Mouse (Mus musculus) liver, adult (tissue): Measurements from ENCODE around the gene Vtcn1.

Experiments
- GATA4 ChIP-seq: IDR thresholded peaks from 2 replicates; pipeline ENCODE4 v1.6.1; 2014; ENCODE audit warnings: mild to moderate bottlenecking, low read length; ENCODE audit not compliant: insufficient replicate concordance

Vtcn1 gene

DNA sequence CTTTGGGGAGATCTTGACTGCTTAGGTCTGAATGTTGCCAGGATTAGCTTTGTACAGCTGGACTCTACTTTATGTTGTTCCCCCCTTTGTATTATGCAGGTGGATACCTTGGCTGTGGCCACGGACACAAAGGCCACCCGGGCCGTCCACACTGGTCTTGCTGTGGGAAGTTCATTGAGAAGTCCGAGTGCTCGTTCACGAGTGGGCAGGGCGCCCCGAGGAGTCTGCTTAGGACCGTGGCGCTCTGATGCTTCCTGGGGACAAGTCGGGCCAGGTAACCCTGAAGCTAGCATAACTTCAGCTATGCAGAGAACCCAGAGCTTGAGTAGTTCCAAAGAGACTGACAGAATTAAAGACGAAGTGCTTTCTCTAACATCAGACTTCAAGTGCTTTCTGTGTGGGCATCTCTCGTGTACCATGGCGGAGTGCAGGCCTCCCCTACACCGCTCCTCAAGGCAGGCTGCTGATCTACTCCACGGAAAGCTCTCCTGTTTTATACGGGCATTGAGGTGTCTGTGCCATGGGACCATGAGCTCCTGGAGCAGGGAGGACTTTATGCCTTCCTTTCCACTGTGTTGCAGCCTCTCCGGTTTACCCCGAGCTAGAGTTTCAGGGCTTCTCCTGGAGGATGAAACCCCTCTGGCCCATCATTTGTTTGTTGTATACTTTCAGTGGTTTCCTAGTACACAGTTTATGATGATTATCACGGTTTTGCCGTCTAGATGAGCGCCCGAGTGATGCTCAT lies 106.2 kb downstream of the Vtcn1 start:
- TF ChIP-seq GATA4 = no peak

DNA sequence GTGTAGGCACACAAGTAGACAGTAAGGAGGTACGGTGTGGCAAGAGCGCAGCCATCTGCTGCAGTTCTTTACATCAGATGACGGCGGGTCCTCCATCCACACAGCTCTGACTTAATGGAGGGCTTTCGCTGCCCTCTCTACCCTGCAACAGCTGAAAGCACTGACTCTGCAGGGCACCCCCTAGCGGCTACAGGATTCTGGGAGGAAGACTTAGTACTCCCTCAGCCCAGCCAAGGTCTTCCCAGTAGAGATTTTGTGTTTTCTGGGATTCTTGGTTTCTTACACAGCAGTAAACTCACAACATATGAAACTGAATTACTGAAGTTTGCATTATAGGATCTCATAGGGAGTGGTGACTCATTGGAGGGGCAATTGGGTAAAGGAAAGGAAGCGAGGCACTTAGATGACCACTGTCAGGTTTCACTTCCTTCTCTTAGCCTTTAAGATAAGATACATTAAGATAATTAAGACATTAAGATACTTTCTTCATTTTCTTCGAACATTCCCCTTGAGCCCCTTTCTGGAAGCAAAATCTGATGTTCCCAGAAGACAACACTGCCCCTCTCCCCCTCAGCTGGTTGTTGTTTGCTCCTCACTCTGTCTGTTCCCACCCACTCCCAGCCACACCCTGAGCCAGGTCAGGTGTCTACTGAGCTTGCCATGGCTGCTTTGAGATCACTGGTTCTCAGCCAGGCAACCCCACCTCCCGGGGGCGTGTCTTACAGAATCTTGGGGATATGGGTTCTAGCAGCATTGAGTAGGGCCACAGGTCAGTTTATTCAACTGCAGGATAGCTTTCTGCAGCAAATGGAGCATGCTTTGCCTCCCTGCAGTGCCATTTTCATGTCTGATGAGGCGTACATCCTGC lies 107.1 kb downstream of the Vtcn1 start:
- no peak for TF ChIP-seq GATA4

DNA sequence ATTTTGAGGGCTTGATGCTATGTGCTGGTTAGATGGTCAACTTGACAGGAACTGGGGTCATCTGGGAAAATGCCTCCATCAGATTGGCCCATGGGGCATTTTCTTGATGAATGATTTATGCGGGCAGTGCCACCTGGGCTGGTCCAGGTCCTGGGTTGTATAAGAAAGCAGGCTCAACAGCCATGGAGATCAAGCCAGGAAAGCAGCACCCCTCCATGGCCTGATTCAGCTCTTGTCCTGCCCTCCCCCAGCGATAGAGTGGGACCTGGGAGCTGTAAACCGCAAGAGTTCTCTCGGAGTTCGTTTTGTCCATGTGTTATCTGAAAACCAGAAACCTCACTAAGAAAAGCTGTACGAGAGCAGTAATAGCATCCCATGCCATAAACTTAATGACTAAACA lies 110.3 kb downstream of the Vtcn1 start:
- no peak for TF ChIP-seq GATA4

DNA sequence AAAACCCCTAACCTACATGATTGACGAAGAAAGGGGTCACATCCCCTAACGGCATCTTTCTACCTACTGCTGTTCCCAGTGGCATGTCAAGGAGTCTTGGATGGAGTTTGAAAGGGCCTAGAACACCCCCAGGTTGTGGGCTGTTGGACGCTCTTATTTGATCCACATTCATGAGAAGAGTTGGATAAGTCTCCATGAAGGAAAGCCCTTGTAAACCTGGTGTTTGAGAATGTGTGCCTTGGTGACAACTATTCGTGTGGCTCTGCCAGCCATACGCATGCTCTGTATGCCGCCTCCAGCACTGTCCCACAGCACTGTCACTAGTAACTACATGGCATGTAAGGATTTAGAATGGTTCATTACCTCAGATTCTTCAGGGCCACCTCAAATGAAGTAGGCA lies 110.9 kb downstream of the Vtcn1 start:
- no peak for TF ChIP-seq GATA4

DNA sequence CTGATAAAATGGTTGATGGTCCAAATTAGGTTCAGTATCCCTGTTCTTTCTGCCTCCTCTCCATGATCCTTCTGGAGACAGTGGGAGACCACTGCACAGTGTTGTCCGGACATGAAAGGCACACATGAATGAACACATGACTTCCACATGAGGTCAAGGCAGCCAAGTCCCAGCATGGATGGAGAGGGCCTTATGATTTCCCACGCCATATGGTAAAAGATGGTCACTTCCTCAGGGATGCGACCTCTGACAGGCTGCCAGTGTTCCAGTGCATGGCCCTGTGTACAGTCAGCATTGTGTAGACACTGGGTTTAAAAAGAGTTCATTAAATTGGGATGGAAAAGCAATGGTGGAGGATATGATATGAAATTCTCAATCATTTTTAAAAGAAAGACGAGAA lies 113.0 kb downstream of the Vtcn1 start:
- no peak for TF ChIP-seq GATA4

DNA sequence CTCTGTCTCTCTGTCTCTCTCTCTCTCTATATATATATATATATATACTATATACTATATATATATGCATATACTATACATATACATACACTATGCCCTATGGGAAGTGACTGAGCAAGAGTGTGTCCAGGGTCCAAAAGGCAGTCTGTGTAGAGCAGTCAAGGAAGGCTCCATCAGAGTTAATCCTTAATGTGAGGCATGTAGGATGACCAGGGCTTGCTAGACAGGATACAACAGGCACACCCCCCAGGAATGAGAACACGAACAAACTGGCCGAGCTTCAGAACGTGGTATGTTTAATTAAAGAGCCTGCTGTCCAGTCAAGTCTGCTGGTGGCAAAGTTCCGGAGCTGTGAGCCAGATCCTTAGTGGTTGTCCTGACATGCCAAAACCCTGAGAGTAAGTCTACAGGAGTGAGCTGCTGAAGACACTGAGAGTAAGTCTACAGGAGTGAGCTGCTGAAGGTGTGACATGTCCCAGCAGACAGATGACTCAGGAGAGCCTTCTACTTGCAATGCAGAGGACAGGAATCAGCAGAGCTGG lies 115.3 kb downstream of the Vtcn1 start:
- TF ChIP-seq GATA4 = no peak
